Mouse (Mus musculus): ENCODE data around the gene Cldn2. TPM values are rescaled to one million over a fixed set of nuclear protein-coding genes. Genes with fewer than 3 reads are reported as not detected.
A peak's percentile ranks its signal among the peaks of the same experiment; 100 is the strongest.
"Not testable (repeated sequence)": the region's sequence is repeated elsewhere in the genome, so short reads cannot be mapped to it uniquely, and the experiment has no call there.

Gene Cldn2
- polyA plus RNA-seq (2016; fragmentation: Nextera tagmentation; extraction: Ambion mirVana): 0.24 and 0.34 TPM in 2 replicates

DNA sequence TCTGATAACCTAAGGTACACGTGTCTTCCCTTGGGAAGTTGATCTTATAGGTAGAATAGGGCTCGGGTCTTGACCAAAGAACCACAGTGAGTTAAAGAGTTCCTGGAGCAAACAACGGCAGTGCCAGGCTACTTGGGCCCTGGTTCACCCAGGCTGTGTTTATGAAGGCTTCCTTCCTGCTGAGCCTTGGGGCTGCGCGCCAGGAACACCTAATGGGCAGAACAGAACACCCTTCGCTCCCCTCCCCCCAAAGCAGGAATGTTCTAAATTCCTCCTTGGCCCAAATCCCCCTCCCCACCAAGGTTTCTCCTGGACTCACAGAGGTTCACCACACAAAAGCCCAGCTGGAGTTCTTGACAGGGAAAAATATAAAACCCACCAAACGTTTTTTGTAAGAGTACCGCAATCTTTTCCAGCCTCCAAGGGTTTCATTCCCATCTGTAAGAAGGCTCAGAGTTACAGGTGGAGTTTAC, at the start of gene Cldn2:
Gene Cldn2 (plus strand): TSS at position 423 of the 473 bp plus-strand sequence.
- Histone ChIP-seq H3K9me3 (no peaks in the 10 kb centered on the region), H3K4me1 (no peaks in the 10 kb centered on the region), H3K27ac (replicated peaks) (no peak within 1 kb of the TSS), H3K27me3 (peaks cover 44% of the 10 kb centered on the region), H3K36me3 (no peaks in the 10 kb centered on the region), H3K9ac (replicated peaks) (no peak within 1 kb of the TSS), H3K4me3 (no peak within 1 kb of the TSS), H3K4me2 (replicated peaks) (no peak within 1 kb of the TSS)
- WGBS: 66% methylated on average over 8 of the region's 8 CpGs
- ATAC-seq (ENCODE audit: low FRiP score, low read depth): no peak

DNA sequence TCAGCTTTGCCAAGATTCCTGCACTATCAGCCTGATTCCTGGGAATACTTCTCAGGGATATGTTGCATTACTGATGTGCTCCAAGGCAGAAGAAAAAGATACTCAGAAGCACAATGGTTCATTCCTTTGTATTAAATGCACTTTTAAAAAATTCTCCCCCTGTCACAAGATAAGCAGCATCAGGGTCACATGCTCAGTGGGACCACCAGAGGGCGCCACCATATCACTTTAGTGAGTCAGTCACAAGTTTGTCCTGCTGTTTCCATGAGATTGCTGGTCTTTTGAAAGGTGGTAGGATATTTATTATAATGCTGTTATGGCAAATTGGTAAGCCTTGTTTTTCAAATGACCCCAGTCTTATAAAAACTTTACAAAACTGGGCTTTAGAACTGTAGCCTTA, 48.8 kb upstream of the Cldn2 start:
- no peak overlapping the region for H3K4me2 ChIP-seq (replicated peaks)
- H3K9ac ChIP-seq (replicated peaks): no peak overlapping the region
- WGBS: 0% methylated on average over 1 of the region's 1 CpGs
- H3K36me3 ChIP-seq: no peaks in the 10 kb centered on the region
- no peak for ATAC-seq (ENCODE audit: low FRiP score, low read depth)
- H3K27ac ChIP-seq (replicated peaks): no peak overlapping the region
- H3K4me1 ChIP-seq: no peaks in the 10 kb centered on the region
- no peak overlapping the region for H3K4me3 ChIP-seq
- H3K27me3 ChIP-seq: no peaks in the 10 kb centered on the region
- H3K9me3 ChIP-seq: peaks cover 5% of the 10 kb centered on the region; the same call in 1 of the 2 replicates

DNA sequence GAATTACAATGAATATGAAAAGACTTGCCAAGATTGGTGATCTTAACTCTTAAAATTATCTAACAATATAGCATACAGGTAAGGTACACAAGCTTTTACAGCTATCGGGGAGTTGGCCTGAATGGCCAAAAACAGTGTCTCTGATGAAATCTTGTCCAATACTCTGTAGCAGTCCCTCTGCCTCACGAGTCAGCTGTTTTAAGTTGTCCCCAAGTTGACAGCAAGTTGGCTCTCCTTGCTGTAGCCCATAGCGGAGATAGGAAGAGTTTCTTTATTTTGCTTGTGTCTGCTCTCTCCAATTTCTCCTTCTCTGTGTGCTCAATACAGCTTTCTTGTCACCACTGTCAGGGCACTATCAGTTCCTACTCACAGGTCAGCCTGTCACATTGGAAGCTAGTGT, 42.0 kb upstream of the Cldn2 start:
- H3K4me2 ChIP-seq (replicated peaks); ATAC-seq (ENCODE audit: low FRiP score, low read depth); H3K27me3 ChIP-seq; H3K36me3 ChIP-seq; H3K9ac ChIP-seq (replicated peaks); H3K4me3 ChIP-seq; H3K4me1 ChIP-seq; H3K27ac ChIP-seq (replicated peaks); H3K9me3 ChIP-seq: not testable (repeated sequence)
- 77% methylated on average over 3 of the region's 3 CpGs for WGBS

DNA sequence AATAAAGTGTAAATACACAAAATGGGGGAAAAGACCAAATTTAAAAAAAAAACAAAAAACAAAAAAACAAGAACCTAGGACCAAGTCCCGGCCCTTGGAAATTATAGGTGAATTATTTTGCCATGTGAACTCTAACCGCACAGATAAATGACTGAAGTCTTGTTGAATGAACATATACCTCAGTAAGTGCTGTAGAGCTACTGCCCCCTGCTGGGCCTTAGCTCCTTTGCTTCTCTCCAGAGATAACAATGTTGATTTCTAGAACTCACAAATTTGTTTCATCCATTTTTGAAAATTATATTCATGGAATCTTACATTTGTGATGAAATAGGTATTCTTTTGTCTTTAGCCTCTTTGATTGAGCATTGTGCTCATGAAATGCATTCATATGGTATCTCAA, 38.1 kb upstream of the Cldn2 start:
- no peak overlapping the region for H3K4me2 ChIP-seq (replicated peaks)
- no peaks in the 10 kb centered on the region for H3K27me3 ChIP-seq
- H3K9me3 ChIP-seq: no peaks in the 10 kb centered on the region
- H3K4me1 ChIP-seq: no peaks in the 10 kb centered on the region
- no peak overlapping the region for H3K4me3 ChIP-seq
- no peak overlapping the region for H3K27ac ChIP-seq (replicated peaks)
- no peaks in the 10 kb centered on the region for H3K36me3 ChIP-seq
- WGBS: 78% methylated on average over 2 of the region's 2 CpGs
- no peak overlapping the region for H3K9ac ChIP-seq (replicated peaks)
- no peak for ATAC-seq (ENCODE audit: low FRiP score, low read depth)

DNA sequence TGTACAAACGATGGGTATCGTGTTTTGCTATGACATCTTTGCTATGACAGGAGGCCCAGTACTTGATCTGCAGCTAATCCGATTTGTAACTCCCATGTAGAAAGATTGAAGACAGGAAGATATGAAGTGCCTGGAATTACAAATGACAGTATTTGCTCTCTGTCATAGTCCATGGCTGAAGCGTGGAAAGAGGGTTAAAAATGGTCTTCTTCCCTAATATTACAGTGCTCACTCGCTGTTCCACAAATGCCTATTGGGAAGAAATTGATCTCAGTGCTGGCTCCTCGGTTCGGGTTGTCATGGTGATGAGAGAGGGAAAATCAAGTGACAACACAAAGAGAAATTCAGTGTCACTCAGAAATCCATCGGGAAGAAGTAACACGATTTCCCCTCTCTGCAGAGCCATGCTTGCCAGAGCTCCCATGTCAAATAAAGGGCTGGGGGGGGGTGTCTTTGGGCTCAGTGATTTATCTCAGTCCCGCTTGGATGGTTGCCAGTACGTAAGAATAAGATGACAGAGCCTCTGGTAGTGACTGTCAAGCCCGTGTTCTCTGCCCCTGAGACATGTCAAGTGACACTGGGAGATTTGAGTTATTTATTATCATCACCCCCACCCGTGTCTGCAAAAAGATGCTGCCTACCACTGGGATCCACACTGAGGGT, 30.5 kb upstream of the Cldn2 start:
- no peaks in the 10 kb centered on the region for H3K36me3 ChIP-seq
- no peak overlapping the region for H3K4me3 ChIP-seq
- no peaks in the 10 kb centered on the region for H3K4me1 ChIP-seq
- no peak for ATAC-seq (ENCODE audit: low FRiP score, low read depth)
- no peak overlapping the region for H3K4me2 ChIP-seq (replicated peaks)
- WGBS: 73% methylated on average over 13 of the region's 13 CpGs
- no peaks in the 10 kb centered on the region for H3K9me3 ChIP-seq
- H3K27me3 ChIP-seq: peaks cover 20% of the 10 kb centered on the region
- H3K9ac ChIP-seq (replicated peaks): no peak overlapping the region
- no peak overlapping the region for H3K27ac ChIP-seq (replicated peaks)

DNA sequence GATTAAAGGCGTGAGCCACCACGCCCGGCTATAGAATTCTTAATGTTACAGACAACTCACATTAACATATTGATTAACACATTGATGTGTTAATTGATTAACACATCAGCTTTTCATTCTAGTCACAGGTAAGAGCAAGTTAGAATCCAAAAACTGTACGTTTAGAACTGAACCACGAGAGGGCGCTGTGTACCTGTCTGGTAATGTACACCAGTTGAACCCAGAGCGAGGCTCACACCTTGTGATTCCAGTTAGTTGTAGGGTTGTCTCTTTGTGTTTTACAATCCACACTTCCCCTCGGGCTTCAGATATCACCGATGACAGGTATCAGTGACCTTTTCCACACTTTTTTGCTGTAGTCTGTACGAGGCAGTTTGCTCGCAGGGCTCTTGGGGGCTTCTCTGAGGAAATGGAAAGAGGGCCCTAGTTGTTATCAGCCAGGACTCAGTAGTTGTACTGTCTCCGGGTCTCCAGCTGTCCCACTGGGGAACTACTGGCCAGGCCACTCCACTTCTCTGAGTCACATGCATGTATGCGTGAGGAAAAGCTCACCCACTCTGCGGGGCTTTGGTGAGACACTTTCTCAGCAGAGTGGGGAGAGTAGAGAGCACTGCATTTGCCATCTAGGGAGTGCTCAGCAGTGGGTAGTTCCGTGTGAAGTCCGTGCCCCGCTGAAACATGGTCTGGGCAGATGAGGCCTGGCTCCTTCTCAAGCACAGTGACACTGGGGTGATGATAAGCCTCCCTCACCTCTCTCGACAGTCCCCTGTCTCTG, 26.1 kb upstream of the Cldn2 start:
- peak; percentile 47; the same call in 1 of the 2 replicates for ATAC-seq (ENCODE audit: low FRiP score, low read depth)
- H3K27me3 ChIP-seq: peaks cover 28% of the 10 kb centered on the region
- H3K4me3 ChIP-seq: no peak overlapping the region
- H3K4me1 ChIP-seq: no peaks in the 10 kb centered on the region
- no peak overlapping the region for H3K4me2 ChIP-seq (replicated peaks)
- no peaks in the 10 kb centered on the region for H3K36me3 ChIP-seq
- no peaks in the 10 kb centered on the region for H3K9me3 ChIP-seq
- no peak overlapping the region for H3K27ac ChIP-seq (replicated peaks)
- no peak overlapping the region for H3K9ac ChIP-seq (replicated peaks)
- 34% methylated on average over 18 of the region's 18 CpGs for WGBS

DNA sequence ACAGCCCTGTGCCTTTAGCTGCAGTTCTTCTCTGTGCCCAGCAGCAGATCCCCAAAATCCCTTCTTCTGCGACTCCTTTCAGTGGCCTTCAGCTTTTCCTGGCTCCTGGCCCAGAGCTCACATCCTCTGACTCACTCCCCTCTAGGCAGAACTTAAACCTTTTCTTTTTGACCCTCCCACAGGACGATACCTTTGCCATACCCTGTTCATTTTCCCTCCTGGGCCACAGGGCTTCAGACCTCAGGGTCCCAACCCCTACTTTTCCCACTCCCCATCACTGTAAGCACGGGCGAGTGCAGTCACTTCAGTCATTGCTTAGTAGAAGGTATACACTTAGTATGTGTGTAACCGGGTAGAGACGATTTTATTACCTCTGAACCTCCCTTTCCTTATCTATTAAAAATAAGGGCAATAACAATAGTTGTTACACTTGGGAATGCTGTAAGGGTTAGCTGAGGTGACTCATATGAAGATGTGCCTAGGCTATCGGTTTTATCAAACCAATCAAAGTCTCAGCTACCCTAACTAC, 25.5 kb upstream of the Cldn2 start:
- ATAC-seq (ENCODE audit: low FRiP score, low read depth): no peak
- H3K9me3 ChIP-seq: no peaks in the 10 kb centered on the region
- 77% methylated on average over 7 of the region's 7 CpGs for WGBS

DNA sequence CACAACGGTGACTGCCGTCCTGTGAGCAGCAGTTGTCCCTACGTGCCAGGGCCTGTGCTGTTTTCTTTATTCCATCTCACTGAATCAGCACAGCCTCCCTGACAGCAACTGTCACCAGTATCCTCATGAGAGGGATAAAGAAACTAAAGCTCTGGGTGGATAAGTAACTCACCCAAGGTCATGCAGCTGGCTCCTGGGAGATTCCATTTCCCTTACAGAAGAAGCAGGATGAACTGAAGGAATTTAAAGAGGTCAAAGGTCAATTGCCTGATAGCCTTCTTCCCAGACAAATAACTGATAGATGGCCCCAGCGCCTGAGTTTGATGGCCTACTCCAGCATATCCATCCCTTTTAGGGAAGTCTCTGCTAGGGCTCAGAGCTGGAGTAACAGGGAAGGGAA, 23.3 kb upstream of the Cldn2 start:
- no peaks in the 10 kb centered on the region for H3K4me1 ChIP-seq
- WGBS: 41% methylated on average over 4 of the region's 4 CpGs
- H3K27ac ChIP-seq (replicated peaks): no peak overlapping the region
- H3K9me3 ChIP-seq: no peaks in the 10 kb centered on the region
- ATAC-seq (ENCODE audit: low FRiP score, low read depth): no peak
- H3K4me2 ChIP-seq (replicated peaks): no peak overlapping the region
- H3K36me3 ChIP-seq: no peaks in the 10 kb centered on the region
- H3K9ac ChIP-seq (replicated peaks): no peak overlapping the region
- peaks cover 46% of the 10 kb centered on the region for H3K27me3 ChIP-seq
- no peak overlapping the region for H3K4me3 ChIP-seq

More for the DNA sequence above, 25.5 kb upstream of the Cldn2 start:
- Histone ChIP-seq H3K27me3 (peaks cover 32% of the 10 kb centered on the region), H3K27ac (replicated peaks) (no peak overlapping the region), H3K4me2 (replicated peaks) (no peak overlapping the region), H3K36me3 (no peaks in the 10 kb centered on the region), H3K4me1 (no peaks in the 10 kb centered on the region), H3K4me3 (no peak overlapping the region), H3K9ac (replicated peaks) (no peak overlapping the region)

DNA sequence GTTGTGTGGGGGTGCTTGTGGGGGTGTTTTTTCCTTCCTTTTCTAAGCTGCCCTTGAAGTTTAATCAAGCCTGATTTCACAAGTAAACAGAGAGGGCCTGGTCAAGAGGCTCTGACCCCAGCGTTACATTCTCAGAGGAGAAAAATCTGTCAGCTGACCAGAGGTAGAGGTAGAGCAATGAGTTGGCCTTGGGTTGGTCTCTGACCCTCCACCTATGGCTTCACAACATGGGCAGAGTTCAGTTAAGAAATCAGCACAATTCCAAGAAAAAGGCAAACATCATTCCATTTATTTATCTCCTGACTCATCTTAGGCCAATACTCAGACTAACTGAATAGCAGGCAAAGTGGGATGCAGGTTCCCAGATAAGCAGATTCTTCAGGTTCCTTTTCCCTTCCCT, 21.7 kb upstream of the Cldn2 start:
- Histone ChIP-seq H3K36me3 (no peaks in the 10 kb centered on the region), H3K27me3 (peaks cover 55% of the 10 kb centered on the region), H3K4me2 (replicated peaks) (no peak overlapping the region), H3K4me1 (peaks cover 7% of the 10 kb centered on the region; the same call in 1 of the 2 replicates), H3K27ac (replicated peaks) (no peak overlapping the region), H3K9ac (replicated peaks) (no peak overlapping the region), H3K9me3 (no peaks in the 10 kb centered on the region), H3K4me3 (no peak overlapping the region)
- WGBS: 79% methylated on average over 1 of the region's 1 CpGs
- ATAC-seq (ENCODE audit: low FRiP score, low read depth): no peak

DNA sequence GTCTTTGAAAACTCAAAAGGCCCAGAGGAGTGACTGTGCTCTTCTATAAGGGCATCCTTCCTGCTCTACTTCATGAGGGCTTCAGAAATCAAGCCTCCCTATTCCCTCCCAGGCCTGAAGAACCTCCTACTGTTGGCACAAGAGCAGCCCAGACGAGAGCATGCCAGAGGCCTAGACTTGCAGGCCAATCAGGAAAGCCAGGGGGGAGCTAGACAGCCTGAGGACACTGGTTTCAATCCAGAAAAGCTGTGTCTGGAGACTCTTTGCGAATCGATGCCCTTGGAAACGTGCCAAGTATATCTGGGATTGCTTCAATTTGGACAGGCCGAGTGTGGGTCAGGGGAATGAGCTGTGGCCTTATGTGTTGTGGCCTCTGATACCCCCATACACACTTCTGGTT, 21.2 kb upstream of the Cldn2 start:
- peaks cover 54% of the 10 kb centered on the region for H3K27me3 ChIP-seq
- 80% methylated on average over 5 of the region's 5 CpGs for WGBS
- H3K27ac ChIP-seq (replicated peaks): no peak overlapping the region
- H3K4me2 ChIP-seq (replicated peaks): no peak overlapping the region
- H3K9ac ChIP-seq (replicated peaks): no peak overlapping the region
- no peaks in the 10 kb centered on the region for H3K36me3 ChIP-seq
- no peaks in the 10 kb centered on the region for H3K9me3 ChIP-seq
- no peak for ATAC-seq (ENCODE audit: low FRiP score, low read depth)
- no peak overlapping the region for H3K4me3 ChIP-seq
- H3K4me1 ChIP-seq: peaks cover 7% of the 10 kb centered on the region; the same call in 1 of the 2 replicates

DNA sequence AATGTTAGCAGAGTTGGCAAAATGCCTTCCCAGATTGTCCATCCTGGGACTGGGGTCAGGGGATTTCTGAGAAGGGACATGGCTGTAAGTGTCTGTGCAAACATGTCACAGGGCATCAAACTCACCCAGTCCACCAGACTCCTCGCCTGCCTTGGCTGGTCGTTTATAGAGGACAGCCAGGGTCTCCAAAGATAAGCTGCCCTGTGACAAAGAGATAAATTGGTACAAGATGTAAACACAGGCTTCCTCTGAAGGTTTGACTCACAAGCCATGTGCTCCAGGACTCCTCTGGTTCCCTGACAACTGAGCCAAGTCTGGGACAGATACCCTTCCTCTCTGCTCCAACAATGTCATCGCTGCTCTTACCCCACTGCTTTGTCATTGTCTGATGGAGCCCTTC, 19.6 kb upstream of the Cldn2 start:
- Histone ChIP-seq H3K9ac (replicated peaks) (no peak overlapping the region), H3K4me1 (peaks cover 7% of the 10 kb centered on the region; the same call in 1 of the 2 replicates), H3K27ac (replicated peaks) (no peak overlapping the region), H3K4me2 (replicated peaks) (no peak overlapping the region), H3K36me3 (no peaks in the 10 kb centered on the region), H3K27me3 (peaks cover 52% of the 10 kb centered on the region), H3K4me3 (no peak overlapping the region), H3K9me3 (no peaks in the 10 kb centered on the region)
- ATAC-seq (ENCODE audit: low FRiP score, low read depth): no peak
- 71% methylated on average over 3 of the region's 3 CpGs for WGBS

DNA sequence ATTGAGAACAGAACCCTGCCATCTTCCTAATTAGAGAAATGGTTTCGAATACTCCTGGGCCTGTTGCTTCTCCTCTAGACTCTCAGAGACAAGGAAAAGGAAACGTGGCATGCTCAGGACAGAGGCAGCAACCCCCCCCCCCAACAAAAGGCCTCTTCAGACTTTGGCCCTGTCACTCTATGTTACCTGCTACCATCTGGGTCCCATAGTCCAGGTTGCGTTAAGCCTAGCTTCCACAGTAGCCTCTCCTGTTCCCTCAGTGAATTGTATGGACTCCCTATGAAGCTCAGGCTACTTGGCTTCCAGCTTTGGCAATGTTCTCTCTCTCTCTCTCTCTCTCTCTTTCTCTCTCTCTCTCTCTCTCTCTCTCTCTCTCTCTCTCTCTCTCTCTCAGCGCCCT, 19.1 kb upstream of the Cldn2 start:
- H3K4me1 ChIP-seq: peaks cover 7% of the 10 kb centered on the region; the same call in 1 of the 2 replicates
- no peak overlapping the region for H3K4me3 ChIP-seq
- no peak overlapping the region for H3K9ac ChIP-seq (replicated peaks)
- H3K27ac ChIP-seq (replicated peaks): no peak overlapping the region
- H3K4me2 ChIP-seq (replicated peaks): no peak overlapping the region
- no peaks in the 10 kb centered on the region for H3K9me3 ChIP-seq
- no peaks in the 10 kb centered on the region for H3K36me3 ChIP-seq
- WGBS: 81% methylated on average over 4 of the region's 4 CpGs
- ATAC-seq (ENCODE audit: low FRiP score, low read depth): no peak
- H3K27me3 ChIP-seq: peaks cover 49% of the 10 kb centered on the region

All from midbrain, embryonic 12.5 days (tissue).